Mouse (Mus musculus): ENCODE measurements at regions not wholly inside any gene's neighbourhood (a gene's known extent, or its start where the extent isn't known, plus 50 kb on each side); places are given as distances from the start of the nearest gene placed in this dataset.
"Not testable (repeated sequence)": the region's sequence is repeated elsewhere in the genome, so short reads cannot be mapped to it uniquely, and the experiment has no call there.

- DNase-seq (ENCODE audit: low spot score in 2 of 2): not testable (repeated sequence)
Observed at GRCm38 (mm10) chr8:55558751-55559150, 348.0 kb downstream of the Adam29 start.

GRCm38 (mm10) chr8:55538868-55539267, 367.9 kb downstream of the Adam29 start:
- no peak for DNase-seq (ENCODE audit: low spot score in 2 of 2)

GRCm38 (mm10) chr8:55529397-55529796, 377.4 kb downstream of the Adam29 start:
- not testable (repeated sequence) for DNase-seq (ENCODE audit: low spot score in 2 of 2)

GRCm38 (mm10) chr8:55519151-55519550, 387.6 kb downstream of the Adam29 start:
- not testable (repeated sequence) for DNase-seq (ENCODE audit: low spot score in 2 of 2)

GRCm38 (mm10) chr8:55477336-55477735, 429.4 kb downstream of the Adam29 start:
- no peak for DNase-seq (ENCODE audit: low spot score in 2 of 2)

- DNase-seq (ENCODE audit: low spot score in 2 of 2): no peak
Observed at GRCm38 (mm10) chr8:55476923-55477322, 429.8 kb downstream of the Adam29 start.

GRCm38 (mm10) chr8:55472386-55472785, 434.4 kb downstream of the Adam29 start:
- DNase-seq (ENCODE audit: low spot score in 2 of 2): no peak

GRCm38 (mm10) chr8:55466771-55467170, 440.0 kb downstream of the Adam29 start:
- not testable (repeated sequence) for DNase-seq (ENCODE audit: low spot score in 2 of 2)

- not testable (repeated sequence) for DNase-seq (ENCODE audit: low spot score in 2 of 2)
Observed at GRCm38 (mm10) chr8:55465951-55466350, 440.8 kb downstream of the Adam29 start.

GRCm38 (mm10) chr8:55465419-55465818, 441.3 kb downstream of the Adam29 start:
- DNase-seq (ENCODE audit: low spot score in 2 of 2): peak in 1 of 2 experiments; percentile 63

- no peak for DNase-seq (ENCODE audit: low spot score in 2 of 2)
Observed at GRCm38 (mm10) chr8:55464855-55465169, 441.9 kb downstream of the Adam29 start.

GRCm38 (mm10) chr8:55464036-55464854, 442.5 kb downstream of the Adam29 start:
- no peak for DNase-seq (ENCODE audit: low spot score in 2 of 2)

- DNase-seq (ENCODE audit: low spot score in 2 of 2): not testable (repeated sequence)
Observed at GRCm38 (mm10) chr8:55460790-55461189, 446.0 kb downstream of the Adam29 start.

GRCm38 (mm10) chr8:55457436-55457835, 449.3 kb downstream of the Adam29 start:
- no peak for DNase-seq (ENCODE audit: low spot score in 2 of 2)
